Mouse (Mus musculus): Measurements from ENCODE around the gene Man2a1. TPM values are rescaled to one million over a fixed set of nuclear protein-coding genes. Genes with fewer than 3 reads are reported as not detected.

Gene Man2a1
- total RNA-seq, 2 experiments from 2014 or later = 14.6 to 16.2 TPM

GRCm38 (mm10) chr17:64802168-64802955, 201.8 kb downstream of the Man2a1 start:
- Histone ChIP-seq H3K27ac (no peak overlapping the region), H3K4me3 (no peak overlapping the region)
- TF ChIP-seq CTCF (conservative IDR thresholded peaks at IDR 0.05) = no peak
- DNase-seq (ENCODE audit: low spot score in 2 of 2) = no peak

- no peak overlapping the region for H3K27ac ChIP-seq
- H3K4me3 ChIP-seq = no peak overlapping the region
- DNase-seq (ENCODE audit: low spot score in 2 of 2) = no peak
- TF ChIP-seq CTCF (conservative IDR thresholded peaks at IDR 0.05) = no peak
Observed at GRCm38 (mm10) chr17:64802956-64803275, 202.4 kb downstream of the Man2a1 start.

Other genes with a start within 250 kb of the Man2a1 start
- gene 4930583I09Rik, start 235.3 kb downstream of the Man2a1 start, total RNA-seq (2021) = not detected